28 mouse cellular contexts compared by ENCODE assay signal in the genomic region with DNA sequence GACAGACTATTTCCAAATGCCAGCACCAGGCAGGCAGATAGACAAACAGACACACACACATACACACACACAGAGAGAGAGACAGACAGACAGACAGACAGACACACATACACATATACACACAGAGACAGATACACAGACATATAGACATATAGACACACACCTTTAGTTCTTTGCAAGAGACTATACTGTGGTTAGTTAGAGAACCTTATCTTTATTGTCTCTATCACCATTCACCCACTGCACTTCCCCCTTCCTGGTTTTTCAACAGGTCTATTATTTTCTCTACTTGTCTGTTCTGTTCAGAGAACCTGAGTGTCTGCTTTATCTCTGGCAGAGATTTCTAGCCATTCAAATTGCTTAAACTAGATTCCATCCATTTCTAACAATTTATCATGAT. TPM values are rescaled to one million over a fixed set of nuclear protein-coding genes. Genes with fewer than 3 reads are reported as not detected.
"Had no signal": no experiment of that assay in that cellular context is flagged by ENCODE, and none has a peak within 500 bp of the region (broad histone marks: within the 10 kb centered on the region; RNA-seq: fewer than 3 reads in every experiment).

No protein-coding gene starts in this region.

- ATAC-seq: forebrain, embryonic 13.5 days; forebrain, embryonic 14.5 days; forebrain, embryonic 15.5 days; forebrain, embryonic 16.5 days; forebrain, postnatal 0 days had no signal

- DNase-seq: cerebellum, adult 8-10 months; cerebellum, adult 9-10 months; cerebellum, adult 9-11 months; cerebellum, postnatal 10 days; cerebellum, postnatal 14 days; cerebellum, postnatal 25 days; cerebellum, postnatal 36 days; embryo, embryonic 11 days; forebrain, postnatal 0 days; gastrocnemius, adult 2 months; gastrocnemius, postnatal 10 days; gastrocnemius, postnatal 14 days; gastrocnemius, postnatal 25 days; gastrocnemius, postnatal 36 days; heart, adult 11 months; heart, adult 18-20 months; heart, adult 2 months had no signal

- H3K36me3 ChIP-seq: embryonic facial prominence, embryonic 10.5 days; embryonic facial prominence, embryonic 12.5 days; embryonic facial prominence, embryonic 13.5 days; embryonic facial prominence, embryonic 15.5 days; forebrain, embryonic 10.5 days; forebrain, embryonic 12.5 days; forebrain, embryonic 15.5 days had no signal

- H3K27ac ChIP-seq: embryonic facial prominence, embryonic 10.5 days; embryonic facial prominence, embryonic 12.5 days; embryonic facial prominence, embryonic 13.5 days; embryonic facial prominence, embryonic 15.5 days; forebrain, embryonic 10.5 days; forebrain, embryonic 12.5 days; forebrain, embryonic 13.5 days; forebrain, embryonic 15.5 days; gastrocnemius, adult 2 months; heart, adult 2 months had no signal

- H3K4me3 ChIP-seq: embryonic facial prominence, embryonic 10.5 days; embryonic facial prominence, embryonic 12.5 days; embryonic facial prominence, embryonic 13.5 days; embryonic facial prominence, embryonic 15.5 days; erythroblast, embryonic 14.5 days; forebrain, embryonic 10.5 days; forebrain, embryonic 12.5 days; forebrain, embryonic 13.5 days; forebrain, embryonic 15.5 days; gastrocnemius, adult 2 months; heart, adult 2 months had no signal

- H3K4me2 ChIP-seq: embryonic facial prominence, embryonic 12.5 days; embryonic facial prominence, embryonic 13.5 days; embryonic facial prominence, embryonic 15.5 days; forebrain, embryonic 12.5 days; forebrain, embryonic 13.5 days; forebrain, embryonic 15.5 days had no signal

- H3K27me3 ChIP-seq: embryonic facial prominence, embryonic 12.5 days; embryonic facial prominence, embryonic 13.5 days; embryonic facial prominence, embryonic 15.5 days; forebrain, embryonic 12.5 days; forebrain, embryonic 13.5 days; forebrain, embryonic 15.5 days had no signal

- H3K4me1 ChIP-seq: embryonic facial prominence, embryonic 13.5 days; embryonic facial prominence, embryonic 15.5 days had no signal

- H3K9me3 ChIP-seq: embryonic facial prominence, embryonic 10.5 days; embryonic facial prominence, embryonic 12.5 days; embryonic facial prominence, embryonic 13.5 days; embryonic facial prominence, embryonic 15.5 days; forebrain, embryonic 10.5 days; forebrain, embryonic 12.5 days; forebrain, embryonic 13.5 days; forebrain, embryonic 15.5 days had no signal

- H3K9ac ChIP-seq: embryonic facial prominence, embryonic 12.5 days; embryonic facial prominence, embryonic 13.5 days; embryonic facial prominence, embryonic 15.5 days; forebrain, embryonic 12.5 days; forebrain, embryonic 13.5 days; forebrain, embryonic 15.5 days; forebrain, postnatal 0 days had no signal

RNA-seq across cellular contexts. Expression of gene Kbtbd8, which starts 48.6 kb away (rescaled TPM):
- polyA plus RNA-seq: erythroblast, embryonic 14.5 days had no signal
